Mouse (Mus musculus): ENCODE measurements around the gene Cd164l2. TPM values are rescaled to one million over a fixed set of nuclear protein-coding genes. Genes with fewer than 3 reads are reported as not detected.
A peak's percentile ranks its signal among the peaks of the same experiment; 100 is the strongest.

The Cd164l2 gene
- not detected for total RNA-seq (2021)

DNA sequence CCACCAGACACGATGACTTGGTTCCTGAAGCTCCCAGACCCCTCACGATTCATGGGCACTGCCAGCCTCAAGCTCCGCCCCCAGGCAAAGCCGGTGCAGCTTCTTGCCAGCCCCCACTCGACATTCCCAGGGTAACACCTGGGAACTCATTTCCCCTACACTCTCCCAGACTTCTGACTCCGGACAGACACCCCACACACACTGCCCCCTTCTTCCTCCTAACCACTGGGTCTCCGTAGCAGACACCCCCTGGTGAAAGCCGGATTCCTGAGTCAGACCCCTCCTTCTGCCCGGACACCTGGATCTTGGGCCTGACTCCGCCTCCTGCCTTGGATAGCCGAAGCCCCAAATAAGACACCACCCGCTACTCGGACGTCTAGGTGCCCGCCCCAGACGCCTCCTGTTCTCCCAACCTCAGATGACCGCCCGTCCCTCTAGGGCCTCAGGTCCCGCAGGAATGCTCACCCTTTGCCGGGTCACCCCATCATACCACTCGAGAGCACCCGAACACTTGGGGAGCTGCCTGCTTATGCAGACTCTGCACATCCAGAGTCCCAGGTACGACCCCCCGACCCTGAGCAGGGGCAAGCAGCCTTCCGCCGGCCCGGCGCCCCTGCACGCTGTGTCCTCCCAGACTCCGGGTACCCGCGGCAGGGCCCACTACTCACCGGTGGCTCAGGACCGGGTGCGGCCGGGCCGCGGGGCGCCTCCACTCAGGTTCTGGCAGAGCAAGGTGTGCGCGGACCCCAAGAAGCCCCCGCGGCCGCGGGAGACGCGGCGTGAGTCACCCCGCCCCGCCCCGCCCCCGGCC, at the start of gene Cd164l2, which contains the start of gene Gpr3:
TSS of gene Cd164l2 (plus strand) at position 381 of the 811 bp plus-strand sequence.
TSS of gene Gpr3 (minus strand) at position 786 of the 811 bp plus-strand sequence.
- no peak for DNase-seq
- intact Hi-C loops (cut with DNase I): loop anchor here (2.0 to 5.0 kb wide), 2 partner anchors 203 to 265 kb away; no protein-coding TSS in a partner anchor

- DNase-seq: no peak
- intact Hi-C loops (cut with DNase I): no loop called here
These were observed 49.7 kb upstream of the Cd164l2 start for GRCm38 (mm10) chr4:133162196-133162595.

DNA sequence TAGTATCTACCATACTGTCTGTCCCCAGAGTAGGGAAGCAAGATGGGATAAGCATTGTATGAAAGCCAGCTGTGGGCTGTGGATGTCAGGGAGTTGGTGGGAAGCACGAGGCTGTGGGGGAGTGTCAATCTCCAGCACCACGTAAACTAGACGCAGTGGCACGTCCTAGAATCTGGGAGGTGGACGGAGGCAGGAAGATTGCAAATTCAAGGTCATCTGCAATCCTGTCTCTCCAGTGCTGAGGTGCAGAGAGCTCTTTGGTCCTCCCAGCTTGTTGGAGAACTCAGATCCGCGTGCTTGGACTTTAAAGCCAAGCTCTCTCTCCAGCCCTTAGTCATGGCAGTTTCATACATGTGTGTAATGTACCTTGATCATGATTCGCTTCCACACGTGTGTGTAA, 45.2 kb upstream of the Cd164l2 start:
- intact Hi-C loops (cut with DNase I): no loop called here
- no peak for DNase-seq

- DNase-seq: peak; percentile 57 to 60
- intact Hi-C loops (cut with DNase I): loop anchor here (5.0 kb wide), 1 partner anchor 37 kb away; the partner anchor contains the start of gene Wasf2
These were observed 42.5 kb upstream of the Cd164l2 start for GRCm38 (mm10) chr4:133169237-133170055.

DNA sequence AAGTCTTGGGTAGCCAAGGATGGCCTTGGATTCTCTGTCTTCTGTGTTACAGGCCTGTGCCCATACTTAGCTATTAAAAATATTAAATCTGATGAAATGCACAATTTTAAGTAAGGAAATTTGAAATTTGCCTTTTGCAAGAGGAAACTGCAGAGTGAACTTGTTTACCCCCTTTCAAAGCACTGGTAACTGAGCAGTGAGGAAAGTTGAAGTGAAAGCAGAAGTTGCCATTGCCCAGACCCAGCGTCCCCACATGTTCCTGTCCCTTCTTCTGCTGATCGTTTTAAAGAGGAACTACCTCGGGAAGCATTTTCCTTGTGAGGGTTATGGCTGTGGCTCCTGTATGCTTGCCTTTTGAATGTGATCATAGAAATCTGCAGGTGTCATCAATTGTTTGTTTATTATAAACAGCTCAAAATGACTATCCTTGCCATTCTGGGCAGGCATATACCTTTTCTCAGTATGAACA, 41.8 kb upstream of the Cd164l2 start:
- intact Hi-C loops (cut with DNase I): loop anchor here (5.0 kb wide), 1 partner anchor 38 kb away; the partner anchor contains the start of gene Wasf2
- no peak for DNase-seq

DNA sequence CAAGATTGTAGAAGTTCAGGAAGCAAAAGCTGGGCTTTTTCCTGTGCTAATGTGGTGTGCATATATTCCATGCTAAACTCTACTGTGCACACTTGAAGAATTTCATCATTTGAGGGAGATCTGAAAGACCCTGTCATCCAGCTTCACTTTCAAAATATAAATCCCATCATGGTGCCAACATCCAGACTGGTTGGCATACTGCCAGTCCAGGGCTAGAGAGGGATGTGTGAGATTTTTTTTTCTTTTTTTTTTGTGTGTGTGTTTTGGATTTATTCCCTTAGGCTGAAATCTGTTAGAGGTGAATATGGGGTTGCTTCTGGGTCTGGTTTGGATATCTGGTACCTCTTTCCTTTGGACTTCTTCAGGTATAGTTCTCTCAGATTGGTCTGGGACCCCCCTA, 41.3 kb upstream of the Cd164l2 start:
- intact Hi-C loops (cut with DNase I): loop anchor here (5.0 kb wide), 1 partner anchor 38 kb away; the partner anchor contains the start of gene Wasf2

DNA sequence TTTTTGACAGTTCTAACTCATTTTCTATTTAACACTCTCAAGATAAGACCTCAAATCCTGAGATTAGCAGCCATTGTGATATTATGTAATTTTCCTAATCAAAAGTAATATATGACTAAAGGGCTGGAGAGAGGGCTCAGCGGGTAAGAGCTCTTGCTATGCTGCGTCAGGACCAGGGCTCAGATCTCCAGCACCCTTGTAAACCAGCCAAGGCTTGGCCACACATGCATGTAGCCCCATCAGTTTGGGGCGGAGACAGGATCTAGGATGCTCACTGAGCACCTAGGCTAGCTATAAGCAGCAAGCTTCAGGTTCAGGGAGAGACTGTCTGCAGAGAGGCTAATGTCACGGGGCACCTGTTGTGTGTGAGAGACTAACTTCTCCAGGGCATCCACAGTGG, 39.5 kb upstream of the Cd164l2 start:
- intact Hi-C loops (cut with DNase I): loop anchor here (5.0 kb wide), 1 partner anchor 40 kb away; the partner anchor contains the start of gene Wasf2
- no peak for DNase-seq

More for the DNA sequence above, 41.3 kb upstream of the Cd164l2 start:
- DNase-seq: no peak

DNA sequence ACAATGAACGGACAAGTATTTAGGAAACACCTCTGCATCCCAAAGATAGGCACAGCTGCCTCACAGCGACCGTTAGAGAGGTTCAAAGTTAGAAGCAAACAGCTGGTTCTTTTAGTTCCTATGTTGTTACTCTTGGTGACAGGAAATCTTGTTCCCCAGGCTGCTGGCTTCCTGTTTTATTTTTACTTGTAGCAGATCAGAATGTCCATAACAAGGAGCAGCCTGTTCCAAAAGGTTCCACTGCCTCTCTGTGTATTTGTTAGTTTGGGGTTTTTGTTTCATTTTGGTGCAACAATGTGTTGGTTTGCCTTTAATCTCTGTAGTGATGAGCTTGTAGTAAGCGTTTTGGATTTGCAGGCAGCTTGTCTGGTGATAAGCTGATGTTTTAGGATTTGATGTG, 37.6 kb upstream of the Cd164l2 start:
- peak; percentile 63 for DNase-seq
- intact Hi-C loops (cut with DNase I): loop anchor here (5.0 kb wide), 1 partner anchor 42 kb away; the partner anchor contains the start of gene Wasf2

DNA sequence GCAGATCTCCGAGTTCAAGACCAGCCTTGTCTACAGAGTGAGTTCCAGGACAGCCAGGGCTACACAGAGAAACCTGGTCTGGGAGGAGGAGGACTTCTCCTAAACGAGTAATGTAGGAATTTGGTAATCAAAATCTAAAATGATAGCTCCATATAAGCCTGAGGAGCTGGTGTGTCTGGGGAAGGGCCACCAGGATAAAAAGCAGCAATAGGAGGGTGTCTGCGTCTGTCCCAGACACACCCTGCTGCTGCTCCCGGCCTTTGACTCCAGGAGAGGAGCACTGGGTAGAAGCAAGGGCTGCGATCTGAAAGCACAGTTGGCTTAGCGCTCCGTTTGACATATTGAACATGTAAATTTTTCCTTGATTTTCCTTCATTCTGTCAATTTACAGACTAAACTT, 36.7 kb upstream of the Cd164l2 start:
- intact Hi-C loops (cut with DNase I): no loop called here
- DNase-seq: no peak

DNA sequence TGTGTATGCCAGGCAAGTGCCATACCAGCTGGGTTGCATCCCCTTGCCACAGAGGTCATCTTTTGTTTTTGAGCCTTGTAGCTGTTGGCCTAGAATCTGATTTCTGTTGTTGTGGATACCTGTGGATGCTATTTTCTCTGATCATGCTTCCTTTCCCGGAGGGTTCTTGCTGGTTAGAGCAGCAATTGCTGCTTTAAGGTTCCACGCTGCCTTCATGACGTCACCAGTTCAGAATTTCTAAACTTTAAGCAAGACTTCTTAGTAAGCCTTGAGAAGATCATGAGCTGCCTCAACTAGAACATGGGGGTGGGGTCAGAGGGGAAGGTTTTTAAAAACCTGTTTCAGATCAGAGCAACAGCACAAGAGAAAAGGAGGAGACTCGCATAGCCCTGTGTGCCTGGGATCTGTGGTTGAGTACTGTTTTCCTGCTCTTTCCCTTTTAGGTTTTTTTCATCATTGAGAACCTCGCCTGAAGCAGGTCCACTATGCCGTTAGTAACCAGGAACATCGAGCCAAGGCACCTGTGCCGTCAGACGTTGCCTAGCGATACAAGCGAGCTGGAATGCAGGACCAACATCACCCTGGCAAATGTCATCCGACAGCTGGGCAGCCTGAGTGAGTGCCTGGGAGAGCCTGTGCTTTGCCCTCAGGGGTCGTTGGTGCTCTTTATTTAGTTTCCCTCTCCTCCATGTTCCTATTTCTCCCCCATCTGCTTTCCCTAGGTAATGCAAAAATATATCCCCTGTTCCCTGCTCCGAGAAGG, 35.8 kb upstream of the Cd164l2 start:
- DNase-seq: peak in 1 of 2 experiments; percentile 58
- intact Hi-C loops (cut with DNase I): no loop called here

- DNase-seq: no peak
- intact Hi-C loops (cut with DNase I): no loop called here
These were observed 35.0 kb upstream of the Cd164l2 start for GRCm38 (mm10) chr4:133176761-133177403.

GRCm38 (mm10) chr4:133178305-133178704, 33.6 kb upstream of the Cd164l2 start:
- no peak for DNase-seq
- intact Hi-C loops (cut with DNase I): no loop called here

- intact Hi-C loops (cut with DNase I): no loop called here
- no peak for DNase-seq
These were observed 32.7 kb upstream of the Cd164l2 start for GRCm38 (mm10) chr4:133179258-133179657.

DNA sequence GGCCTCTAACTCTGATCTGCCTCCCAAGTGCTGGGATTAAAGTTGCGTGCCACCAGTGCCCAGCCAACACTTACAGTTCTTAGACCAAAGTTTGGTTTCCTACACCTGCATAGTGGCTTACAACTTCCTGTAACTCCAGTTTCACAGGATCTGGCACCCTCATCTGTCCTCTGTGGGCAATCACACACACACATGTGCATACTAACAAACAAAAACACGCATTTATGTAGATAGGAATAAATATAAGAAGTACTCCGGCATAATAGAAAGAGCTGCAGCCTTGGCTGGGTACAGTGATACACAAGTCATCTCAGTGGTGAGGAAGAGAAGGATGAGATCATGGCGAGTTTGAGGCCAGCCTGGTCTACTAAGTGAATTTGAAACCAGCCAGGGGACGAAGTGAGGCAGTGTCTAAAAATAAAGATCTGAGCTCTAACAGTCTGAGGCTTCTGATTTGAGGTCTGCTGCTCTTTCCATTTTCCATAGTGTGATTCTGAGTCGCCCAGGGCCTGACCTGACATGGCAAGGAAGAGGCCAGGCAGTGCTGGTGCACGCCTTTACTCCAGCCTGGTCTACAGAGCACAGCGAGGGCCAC, 29.4 kb upstream of the Cd164l2 start:
- no peak for DNase-seq
- intact Hi-C loops (cut with DNase I): no loop called here

- intact Hi-C loops (cut with DNase I): no loop called here
These were observed 27.7 kb upstream of the Cd164l2 start for GRCm38 (mm10) chr4:133184031-133184897.

GRCm38 (mm10) chr4:133184898-133185665, 26.8 kb upstream of the Cd164l2 start:
- intact Hi-C loops (cut with DNase I): no loop called here
- DNase-seq: peak; percentile 82 to 86

More at GRCm38 (mm10) chr4:133184031-133184897, 27.7 kb upstream of the Cd164l2 start:
- DNase-seq: no peak

DNA sequence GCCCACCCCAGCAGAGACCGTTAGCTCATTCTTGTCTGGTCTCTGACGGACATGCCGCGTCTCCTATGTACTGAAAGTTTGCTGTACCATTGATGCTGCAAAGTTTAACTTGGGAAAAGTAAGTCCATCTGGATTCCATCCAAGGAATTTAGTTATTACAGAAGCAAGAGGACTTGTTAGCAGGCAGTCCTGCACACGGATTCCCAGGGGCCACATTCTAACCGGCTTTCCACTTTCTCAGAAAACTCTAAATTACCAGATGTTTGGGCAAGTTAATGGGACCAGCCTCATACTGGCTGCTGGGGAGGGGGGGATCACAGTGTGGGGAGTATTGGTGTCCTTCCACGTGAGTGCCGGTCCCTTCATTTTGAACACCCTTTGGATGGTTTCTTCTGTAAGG, 26.0 kb upstream of the Cd164l2 start:
- intact Hi-C loops (cut with DNase I): no loop called here

DNA sequence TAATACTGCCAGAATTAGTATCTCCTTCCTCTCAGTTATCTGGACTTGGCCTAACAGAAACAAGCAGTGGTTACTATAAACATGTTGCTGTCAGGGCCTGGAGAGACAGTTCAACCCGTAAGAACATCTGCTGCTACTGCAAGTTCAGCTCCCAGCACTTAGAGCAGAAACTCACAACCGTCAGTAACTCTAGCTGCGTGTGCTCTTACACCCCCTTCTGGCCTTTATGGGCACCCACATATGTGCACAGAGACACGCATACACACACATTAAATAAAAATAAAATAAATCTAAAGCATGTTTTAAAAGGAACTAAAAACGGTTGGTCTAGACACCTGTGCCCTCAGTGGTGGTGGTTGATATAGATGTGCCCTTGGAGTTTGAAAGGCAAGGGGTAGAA, 25.1 kb upstream of the Cd164l2 start:
- no peak for DNase-seq
- intact Hi-C loops (cut with DNase I): no loop called here

More for the DNA sequence above, 26.0 kb upstream of the Cd164l2 start:
- DNase-seq: no peak

Data from heart, postnatal 10 days (tissue).